Mouse (Mus musculus): ENCODE results near the gene Pcdh11x. TPM values are rescaled to one million over a fixed set of nuclear protein-coding genes. Genes with fewer than 3 reads are reported as not detected.

The Pcdh11x gene
- polyA plus RNA-seq, 1 experiment: not detected

Other genes starting within 250 kb of the Pcdh11x start
- gene H2afb3, start 22.8 kb downstream of the Pcdh11x start, polyA plus RNA-seq (2012; rRNA removed): not detected in 2 replicates